Mouse (Mus musculus): ENCODE measurements around the gene S1pr5.

DNA sequence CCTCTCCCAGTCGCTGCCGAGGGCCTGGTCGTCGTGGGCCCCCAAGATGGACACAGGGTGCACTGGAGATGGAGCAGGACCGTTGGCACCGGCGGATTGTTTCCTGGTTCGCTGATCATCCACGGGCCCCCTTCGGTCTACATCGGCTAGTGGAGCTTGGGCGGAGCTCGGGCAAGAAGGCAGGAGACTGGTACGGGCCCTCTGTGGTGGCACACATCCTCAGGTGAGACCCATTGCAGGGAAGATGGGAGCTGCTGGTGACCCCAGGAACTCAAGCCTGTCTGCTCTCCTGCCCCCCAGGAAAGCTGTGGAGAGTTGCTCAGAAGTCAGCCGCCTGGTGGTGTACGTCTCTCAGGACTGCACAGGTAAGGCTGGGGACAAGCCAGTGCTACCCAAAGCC is 20.1 kb upstream of the S1pr5 start:
- TF ChIP-seq POLR2A (IDR thresholded peaks at IDR 0.05; ENCODE audit: control insufficient read depth, extremely low read depth, insufficient read depth, low read length, poor library complexity) (no peak), CTCF (IDR thresholded peaks at IDR 0.05; ENCODE audit: borderline replicate concordance, control insufficient read depth, extremely low read depth, insufficient read depth, low read length, poor library complexity) (no peak)

Measured in thymus, adult 2 months (tissue).